Mouse (Mus musculus): ENCODE data around the gene Slc16a6. TPM values are rescaled to one million over a fixed set of nuclear protein-coding genes. Genes with fewer than 3 reads are reported as not detected.

The Slc16a6 gene
- total and polyA plus RNA-seq, 2 experiments = 1.4 to 2.2 TPM

GRCm38 (mm10) chr11:109512995-109513675, 39.7 kb upstream of the Slc16a6 start:
- TF ChIP-seq CTCF (IDR thresholded peaks at IDR 0.05; ENCODE audit: low read depth, low read length) (no peak), POLR2A (IDR thresholded peaks at IDR 0.05; ENCODE audit: extremely low read depth, insufficient read depth, low read length) (no peak)
- no peak for DNase-seq (ENCODE audit: extremely low read depth, low read depth, low spot score)
- Histone ChIP-seq H3K27me3 (ENCODE audit: control insufficient read depth, insufficient read depth, low read length) (no peaks in the 10 kb centered on the region), H3K9ac (ENCODE audit: low read depth, low read length) (no peak overlapping the region), H3K4me3 (ENCODE audit: insufficient read depth, low read depth, low read length) (no peak overlapping the region), H3K79me2 (ENCODE audit: control insufficient read depth, insufficient read depth, low read length) (no peaks in the 10 kb centered on the region), H3K27ac (replicated peaks; ENCODE audit: insufficient read depth, low read depth, low read length) (no peak overlapping the region), H3K36me3 (ENCODE audit: control insufficient read depth, insufficient read depth, low read length) (no peaks in the 10 kb centered on the region), H3K4me1 (ENCODE audit: control insufficient read depth, insufficient read depth, low read length) (no peaks in the 10 kb centered on the region)
- 91% methylated on average over 16 of the region's 16 CpGs for WGBS

- Histone ChIP-seq H3K9ac (ENCODE audit: low read depth, low read length) (no peak overlapping the region), H3K27ac (replicated peaks; ENCODE audit: insufficient read depth, low read depth, low read length) (no peak overlapping the region), H3K4me1 (ENCODE audit: control insufficient read depth, insufficient read depth, low read length) (peaks cover 3% of the 10 kb centered on the region), H3K27me3 (ENCODE audit: control insufficient read depth, insufficient read depth, low read length) (no peaks in the 10 kb centered on the region), H3K79me2 (ENCODE audit: control insufficient read depth, insufficient read depth, low read length) (no peaks in the 10 kb centered on the region), H3K36me3 (ENCODE audit: control insufficient read depth, insufficient read depth, low read length) (no peaks in the 10 kb centered on the region), H3K4me3 (ENCODE audit: insufficient read depth, low read depth, low read length) (no peak overlapping the region)
- no peak for DNase-seq (ENCODE audit: extremely low read depth, low read depth, low spot score)
- TF ChIP-seq POLR2A (IDR thresholded peaks at IDR 0.05; ENCODE audit: extremely low read depth, insufficient read depth, low read length) (no peak), CTCF (IDR thresholded peaks at IDR 0.05; ENCODE audit: low read depth, low read length) (no peak)
- WGBS = 93% methylated on average over 3 of the region's 3 CpGs
Measured at GRCm38 (mm10) chr11:109507068-109507467, 33.7 kb upstream of the Slc16a6 start.

- no peaks in the 10 kb centered on the region for H3K27me3 ChIP-seq (ENCODE audit: control insufficient read depth, insufficient read depth, low read length)
- no peak for TF ChIP-seq CTCF (IDR thresholded peaks at IDR 0.05; ENCODE audit: low read depth, low read length)
- no peaks in the 10 kb centered on the region for H3K79me2 ChIP-seq (ENCODE audit: control insufficient read depth, insufficient read depth, low read length)
- no peak overlapping the region for H3K9ac ChIP-seq (ENCODE audit: low read depth, low read length)
- peaks cover 3% of the 10 kb centered on the region for H3K4me1 ChIP-seq (ENCODE audit: control insufficient read depth, insufficient read depth, low read length)
- 97% methylated on average over 4 of the region's 4 CpGs for WGBS
- no peak overlapping the region for H3K4me3 ChIP-seq (ENCODE audit: insufficient read depth, low read depth, low read length)
- no peak overlapping the region for H3K27ac ChIP-seq (replicated peaks; ENCODE audit: insufficient read depth, low read depth, low read length)
- no peak for DNase-seq (ENCODE audit: extremely low read depth, low read depth, low spot score)
- no peaks in the 10 kb centered on the region for H3K36me3 ChIP-seq (ENCODE audit: control insufficient read depth, insufficient read depth, low read length)
Measured at GRCm38 (mm10) chr11:109505823-109506222, 32.4 kb upstream of the Slc16a6 start.

- no peaks in the 10 kb centered on the region for H3K79me2 ChIP-seq (ENCODE audit: control insufficient read depth, insufficient read depth, low read length)
- 26% methylated on average over 9 of the region's 9 CpGs for WGBS
- H3K9ac ChIP-seq (ENCODE audit: low read depth, low read length) = no peak overlapping the region
- H3K4me3 ChIP-seq (ENCODE audit: insufficient read depth, low read depth, low read length) = no peak overlapping the region
- H3K27me3 ChIP-seq (ENCODE audit: control insufficient read depth, insufficient read depth, low read length) = no peaks in the 10 kb centered on the region
- peaks cover 8% of the 10 kb centered on the region for H3K4me1 ChIP-seq (ENCODE audit: control insufficient read depth, insufficient read depth, low read length)
- TF ChIP-seq CTCF (IDR thresholded peaks at IDR 0.05; ENCODE audit: low read depth, low read length) (no peak), POLR2A (IDR thresholded peaks at IDR 0.05; ENCODE audit: extremely low read depth, insufficient read depth, low read length) (no peak)
- peak; percentile 43 for DNase-seq (ENCODE audit: extremely low read depth, low read depth, low spot score)
- no peaks in the 10 kb centered on the region for H3K36me3 ChIP-seq (ENCODE audit: control insufficient read depth, insufficient read depth, low read length)
- H3K27ac ChIP-seq (replicated peaks; ENCODE audit: insufficient read depth, low read depth, low read length) = no peak overlapping the region
Measured at GRCm38 (mm10) chr11:109504977-109505376, 31.6 kb upstream of the Slc16a6 start.

GRCm38 (mm10) chr11:109500206-109500605, 26.8 kb upstream of the Slc16a6 start:
- DNase-seq (ENCODE audit: extremely low read depth, low read depth, low spot score) = no peak

GRCm38 (mm10) chr11:109497990-109498389, 24.6 kb upstream of the Slc16a6 start:
- Histone ChIP-seq H3K79me2 (ENCODE audit: control insufficient read depth, insufficient read depth, low read length) (no peaks in the 10 kb centered on the region), H3K4me3 (ENCODE audit: insufficient read depth, low read depth, low read length) (no peak overlapping the region), H3K4me1 (ENCODE audit: control insufficient read depth, insufficient read depth, low read length) (peaks cover 25% of the 10 kb centered on the region), H3K27ac (replicated peaks; ENCODE audit: insufficient read depth, low read depth, low read length) (no peak overlapping the region), H3K36me3 (ENCODE audit: control insufficient read depth, insufficient read depth, low read length) (no peaks in the 10 kb centered on the region), H3K27me3 (ENCODE audit: control insufficient read depth, insufficient read depth, low read length) (no peaks in the 10 kb centered on the region), H3K9ac (ENCODE audit: low read depth, low read length) (no peak overlapping the region)
- 84% methylated on average over 9 of the region's 9 CpGs for WGBS
- no peak for TF ChIP-seq CTCF (IDR thresholded peaks at IDR 0.05; ENCODE audit: low read depth, low read length)
- no peak for TF ChIP-seq POLR2A (IDR thresholded peaks at IDR 0.05; ENCODE audit: extremely low read depth, insufficient read depth, low read length)
- no peak for DNase-seq (ENCODE audit: extremely low read depth, low read depth, low spot score)

More at GRCm38 (mm10) chr11:109500206-109500605, 26.8 kb upstream of the Slc16a6 start:
- H3K36me3 ChIP-seq (ENCODE audit: control insufficient read depth, insufficient read depth, low read length) = no peaks in the 10 kb centered on the region
- H3K4me3 ChIP-seq (ENCODE audit: insufficient read depth, low read depth, low read length) = no peak overlapping the region
- H3K79me2 ChIP-seq (ENCODE audit: control insufficient read depth, insufficient read depth, low read length) = no peaks in the 10 kb centered on the region
- no peak overlapping the region for H3K9ac ChIP-seq (ENCODE audit: low read depth, low read length)
- H3K27me3 ChIP-seq (ENCODE audit: control insufficient read depth, insufficient read depth, low read length) = no peaks in the 10 kb centered on the region
- TF ChIP-seq POLR2A (IDR thresholded peaks at IDR 0.05; ENCODE audit: extremely low read depth, insufficient read depth, low read length) (no peak), CTCF (IDR thresholded peaks at IDR 0.05; ENCODE audit: low read depth, low read length) (no peak)
- WGBS = 40% methylated on average over 5 of the region's 5 CpGs
- no peak overlapping the region for H3K27ac ChIP-seq (replicated peaks; ENCODE audit: insufficient read depth, low read depth, low read length)
- peaks cover 21% of the 10 kb centered on the region for H3K4me1 ChIP-seq (ENCODE audit: control insufficient read depth, insufficient read depth, low read length)

All from liver, adult 2 months (tissue).